Mouse (Mus musculus): ENCODE measurements around the gene Cyld.

GRCm38 (mm10) chr8:88771241-88771640 lies 74.4 kb downstream of the Cyld start:
- TF ChIP-seq CHD1 (IDR thresholded peaks at IDR 0.05; ENCODE audit: low read depth, low read length) (no peak), HCFC1 (IDR thresholded peaks at IDR 0.05; ENCODE audit: low read depth, low read length) (no peak), ZNF384 (IDR thresholded peaks at IDR 0.05; ENCODE audit: low read depth, low read length) (no peak), CTCF (conservative IDR thresholded peaks at IDR 0.05 in 1 of 2, IDR thresholded peaks at IDR 0.05 in 1 of 2; ENCODE audit: low read depth in 2 of 2, low read length in 2 of 2) (no peak), USF1 (IDR thresholded peaks at IDR 0.05; ENCODE audit: low read depth, low read length) (no peak), POLR2AphosphoS2 (IDR thresholded peaks at IDR 0.05; ENCODE audit: low read depth, low read length) (no peak), TBP (conservative IDR thresholded peaks at IDR 0.05; ENCODE audit: low read depth, low read length) (no peak), POLR2A (IDR thresholded peaks at IDR 0.05; ENCODE audit: low read depth, low read length) (no peak), EP300 (IDR thresholded peaks at IDR 0.05; ENCODE audit: low read length) (no peak), TCF12 (IDR thresholded peaks at IDR 0.05; ENCODE audit: low read depth, low read length) (no peak), GABPA (IDR thresholded peaks at IDR 0.05; ENCODE audit: insufficient replicate concordance, low read depth, low read length) (no peak), ZMIZ1 (IDR thresholded peaks at IDR 0.05; ENCODE audit: low read depth, low read length) (no peak)

Data from CH12.LX (cell line).